ENCODE assay signal across 8 mouse cellular contexts in the genomic region with DNA sequence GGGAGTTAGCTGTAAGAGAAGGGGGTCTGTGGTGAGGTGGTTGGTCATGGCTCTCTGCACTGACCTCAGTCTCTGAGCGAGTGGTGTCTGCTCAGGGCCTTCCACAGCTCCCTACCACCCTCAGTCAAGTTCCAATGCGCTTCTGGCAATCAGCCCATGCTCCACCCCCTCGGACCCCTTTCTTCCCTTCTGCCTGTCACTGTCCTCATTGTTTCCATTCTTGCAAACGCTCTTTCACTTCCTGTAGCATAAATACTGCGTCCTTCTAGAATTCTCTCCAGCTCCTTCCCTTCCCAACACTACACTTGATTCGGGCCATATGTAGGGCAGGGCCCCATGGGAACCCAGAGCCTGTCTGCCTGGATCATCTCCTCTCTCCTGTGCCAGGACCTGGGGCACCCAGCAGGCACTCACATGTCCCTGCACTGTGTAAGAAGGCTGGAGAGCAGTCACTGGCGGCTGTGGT. TPM values are rescaled to one million over a fixed set of nuclear protein-coding genes. Genes with fewer than 3 reads are reported as not detected.
DNase-seq lines count a peak whose midpoint lies in the region; ATAC-seq lines count a peak whose summit lies in the region.
"Had no signal": no experiment of that assay in that cellular context is flagged by ENCODE, and none has a peak within 500 bp of the region (broad histone marks: within the 10 kb centered on the region; RNA-seq: fewer than 3 reads in every experiment).

No protein-coding gene starts in this region.

- DNase-seq in testis, postnatal 10 days (ENCODE audit: low spot score): peak; percentile 65
- DNase-seq in testis, postnatal 14 days (ENCODE audit: low spot score): no peak
- peak; percentile 31 for DNase-seq in fat pad, adult 2 months (ENCODE audit: extremely low read depth, low read depth, low spot score)
- no peak for DNase-seq in T-cell, adult 2 months (ENCODE audit: low spot score)

- H3K4me3 ChIP-seq in intestine, embryonic 16.5 days (ENCODE audit: low read length): peak overlapping the region; percentile 14; the same call in 1 of the 2 replicates
- H3K4me3 ChIP-seq in neural tube, embryonic 13.5 days: peak overlapping the region; percentile 22

- H3K27me3 ChIP-seq in intestine, embryonic 16.5 days (replicated peaks; ENCODE audit: control insufficient read depth, insufficient read depth, low read length): no peaks in the 10 kb centered on the region
- H3K27me3 ChIP-seq in neural tube, embryonic 13.5 days: no peaks in the 10 kb centered on the region

- peak; percentile 67 for ATAC-seq in intestine, embryonic 16.5 days
- peak; percentile 84 for ATAC-seq in neural tube, embryonic 13.5 days (ENCODE audit: low read depth)
- no peak for ATAC-seq in megakaryocyte-erythroid progenitor cell, adult 5-6 weeks (replicated peaks; ENCODE audit: low FRiP score, low TSS enrichment, poor library complexity, severe bottlenecking)

- H3K4me2 ChIP-seq in intestine, embryonic 16.5 days (ENCODE audit: low read depth, low read length): peak overlapping the region; percentile 51
- peak overlapping the region; percentile 54 for H3K4me2 ChIP-seq in neural tube, embryonic 13.5 days

- 0 out of 2 replicates have a peak overlapping the region, but pooled peaks have one; percentile 30 for H3K9ac ChIP-seq in intestine, embryonic 16.5 days (ENCODE audit: low read depth, low read length)
- H3K9ac ChIP-seq in neural tube, embryonic 13.5 days: peak overlapping the region; percentile 54
- H3K9ac ChIP-seq: liver, embryonic 14.5 days had no signal

- peaks cover 21% of the 10 kb centered on the region for H3K4me1 ChIP-seq in intestine, embryonic 16.5 days (ENCODE audit: control insufficient read depth, insufficient read depth, low read length)
- H3K4me1 ChIP-seq in neural tube, embryonic 13.5 days (replicated peaks): peaks cover 7% of the 10 kb centered on the region

- WGBS in intestine, embryonic 16.5 days: 28% methylated on average over 7 of the region's 7 CpGs
- 16% methylated on average over 7 of the region's 7 CpGs for WGBS in neural tube, embryonic 13.5 days

- peak overlapping the region; percentile 27; the same call in 1 of the 2 replicates for H3K27ac ChIP-seq in intestine, embryonic 16.5 days (ENCODE audit: low read length)
- no peak overlapping the region for H3K27ac ChIP-seq in neural tube, embryonic 13.5 days (replicated peaks)
- H3K27ac ChIP-seq: liver, embryonic 14.5 days had no signal

- no peaks in the 10 kb centered on the region for H3K36me3 ChIP-seq in intestine, embryonic 16.5 days (ENCODE audit: control insufficient read depth, insufficient read depth, low read length)
- H3K36me3 ChIP-seq in neural tube, embryonic 13.5 days: no peaks in the 10 kb centered on the region

- H3K9me3 ChIP-seq in intestine, embryonic 16.5 days (ENCODE audit: control insufficient read depth, low read length): no peaks in the 10 kb centered on the region
- H3K9me3 ChIP-seq in neural tube, embryonic 13.5 days: no peaks in the 10 kb centered on the region

RNA-seq across cellular contexts. Expression of a gene that starts 12.9 kb away (rescaled TPM):
- 27.0 and 28.7 TPM in 2 replicates for polyA plus RNA-seq in intestine, embryonic 16.5 days (2015; fragmentation: Nextera tagmentation; extraction: Ambion mirVana)
- polyA plus RNA-seq in neural tube, embryonic 13.5 days (2015; fragmentation: Nextera tagmentation; extraction: Ambion mirVana): 55.4 and 67.4 TPM in 2 replicates
- 3.2 and 5.9 TPM in 2 replicates for total RNA-seq in megakaryocyte-erythroid progenitor cell, adult 5-6 weeks (2014; fragmentation: Nextera tagmentation)
- 3.2 TPM in 2 replicates for total RNA-seq in megakaryocyte-erythroid progenitor cell, adult 5-6 weeks (2017)

Comparison
In these comparisons a context has a peak if more than half of its experiments do, and no peak if none do; other contexts are left out.
1. DNase-seq: peak in testis, postnatal 10 days (single experiment) and fat pad, adult 2 months (single experiment); none in testis, postnatal 14 days (single experiment) and T-cell, adult 2 months (single experiment).